Mouse (Mus musculus) frontal cortex, postnatal 25 days (tissue): ENCODE data around the gene Psmb9.
"Not testable (repeated sequence)": the region's sequence is repeated elsewhere in the genome, so short reads cannot be mapped to it uniquely, and the experiment has no call there.

Source experiments
- DNase-seq, 2 experiments: peaks; one replicate each; pipeline ENCODE4 v3.0.0; 2022; ENCODE audit warnings: low spot score in 2 of 2

Gene Psmb9

DNA sequence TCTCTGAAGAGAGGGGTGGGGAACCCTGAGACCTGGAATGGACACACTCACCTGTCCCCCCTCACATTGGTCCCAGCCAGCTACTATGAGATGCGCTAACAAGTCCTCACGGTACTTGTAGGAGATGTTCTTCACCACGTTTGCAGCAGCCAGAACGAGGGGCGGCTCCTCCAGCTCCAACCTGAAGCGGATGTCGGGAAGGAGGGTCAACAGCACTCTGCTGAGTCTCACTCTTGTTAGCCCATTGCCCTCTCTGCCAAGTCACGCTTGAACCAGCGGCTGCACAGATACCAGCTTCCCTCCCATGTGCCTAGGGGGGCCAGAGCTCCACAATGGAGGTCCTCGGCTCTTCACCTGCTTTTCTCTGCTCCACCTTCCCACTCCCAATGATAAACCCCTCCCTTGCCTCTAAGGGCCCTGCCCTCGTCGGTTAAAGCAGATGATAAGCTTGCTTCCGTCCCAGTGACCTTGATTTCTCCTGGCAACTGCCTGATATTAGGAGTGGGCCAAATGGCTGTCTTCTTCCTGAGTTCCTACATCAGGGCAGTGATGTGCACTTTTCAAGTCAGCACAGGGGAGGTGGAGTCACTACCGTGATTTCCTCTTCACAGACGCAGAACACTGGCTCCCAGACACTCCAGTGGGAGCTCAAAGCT lies 3.9 kb downstream of the Psmb9 start:
- no peak for DNase-seq

DNA sequence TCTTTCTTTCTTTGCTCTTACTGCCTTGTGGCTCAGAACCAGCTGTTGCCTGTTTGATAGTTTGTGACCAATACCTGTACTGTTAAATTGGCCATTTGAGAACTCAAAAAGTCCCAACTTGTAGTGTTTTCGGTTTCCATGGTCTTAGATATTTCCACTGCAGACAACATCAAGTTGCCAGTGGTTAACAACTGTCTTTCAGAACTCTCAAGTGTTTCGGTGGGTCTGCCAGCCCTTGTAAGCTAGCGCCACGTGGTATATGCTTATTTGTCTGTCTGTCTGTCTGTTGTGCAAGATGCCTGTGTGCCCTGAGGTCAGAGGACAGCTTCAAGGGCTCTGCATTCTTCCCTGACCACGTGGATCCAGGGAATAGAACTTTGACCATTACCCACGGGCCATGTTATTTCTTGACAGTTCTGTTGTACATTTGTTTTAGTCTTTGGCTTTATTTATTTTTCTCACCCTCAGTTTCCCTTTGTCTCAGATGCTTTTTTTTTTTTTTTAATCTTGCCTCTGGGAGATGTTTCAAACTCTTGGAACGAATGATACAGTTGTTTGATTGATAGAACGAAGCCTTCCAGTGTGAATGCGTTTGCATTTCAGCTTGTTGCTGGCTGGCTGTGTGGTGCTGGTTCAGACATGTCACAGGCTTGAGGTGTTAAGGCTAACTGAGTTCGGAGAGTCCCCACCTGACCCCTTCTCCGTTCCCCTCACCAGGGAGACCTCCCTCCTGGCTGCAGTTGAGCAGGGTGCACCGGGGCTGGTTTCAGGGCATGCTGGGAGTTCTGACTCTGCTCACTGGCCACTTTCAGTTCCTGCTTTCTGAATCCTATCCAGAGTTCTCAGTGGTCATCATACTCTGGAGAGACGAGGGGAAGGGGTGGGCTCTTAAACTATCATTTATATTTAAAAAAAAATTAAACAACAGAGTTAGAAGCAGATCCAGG lies 7.4 kb downstream of the Psmb9 start:
- DNase-seq = no peak

GRCm38 (mm10) chr17:34179019-34179418 lies 8.5 kb downstream of the Psmb9 start:
- no peak for DNase-seq

- no peak for DNase-seq
Observed at GRCm38 (mm10) chr17:34177179-34177578, 10.4 kb downstream of the Psmb9 start.

GRCm38 (mm10) chr17:34174075-34174474 lies 13.5 kb downstream of the Psmb9 start:
- no peak for DNase-seq

GRCm38 (mm10) chr17:34172528-34172927 lies 15.0 kb downstream of the Psmb9 start:
- DNase-seq = no peak

DNA sequence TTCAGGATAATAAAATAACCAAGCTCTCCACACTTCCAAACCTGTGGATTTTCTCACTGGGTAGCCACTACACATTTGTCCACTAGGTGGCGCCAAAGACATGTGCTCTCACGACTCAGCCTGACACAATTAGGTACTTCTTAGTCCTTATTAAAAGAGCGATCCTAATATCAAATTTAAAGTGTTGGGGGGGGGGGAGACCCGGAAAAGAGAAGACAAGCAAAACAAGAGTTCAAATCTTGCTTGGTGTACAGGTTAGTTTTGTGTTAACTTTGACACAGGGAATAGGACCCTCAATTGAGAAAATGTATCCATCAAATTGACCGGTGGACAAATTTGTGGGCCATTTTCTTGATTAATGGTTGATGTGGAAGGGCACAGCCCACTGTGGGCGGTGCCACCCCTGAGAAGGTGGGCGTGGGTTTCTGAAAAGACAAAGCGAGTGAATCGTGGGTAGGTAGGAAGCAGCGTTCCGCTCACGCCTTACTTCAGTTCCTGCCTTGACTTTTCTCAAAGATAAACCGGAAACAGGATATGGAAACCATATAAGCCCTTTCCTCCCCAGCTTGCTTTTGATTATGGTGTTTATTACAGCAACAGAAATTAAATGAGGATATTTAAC lies 16.6 kb downstream of the Psmb9 start:
- DNase-seq = peak; percentile 78 to 82

DNA sequence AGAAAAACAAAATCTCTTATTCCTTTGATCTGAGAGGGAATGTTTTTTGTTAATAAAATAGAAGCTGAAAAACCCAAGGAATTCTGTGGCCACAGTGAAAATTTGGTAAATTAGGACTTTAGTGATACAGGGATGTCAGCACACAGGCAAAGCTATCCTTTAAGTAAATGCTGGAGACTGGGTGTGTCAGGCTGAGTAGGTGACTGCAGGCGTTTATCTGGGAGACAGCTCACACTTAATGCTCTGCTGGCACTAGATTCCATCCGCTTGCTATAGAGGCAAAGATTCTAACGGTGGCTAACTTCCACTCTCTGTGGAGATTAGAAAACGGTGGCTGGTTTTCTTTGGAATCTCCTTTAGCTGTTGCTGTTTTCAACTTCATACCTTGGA lies 17.1 kb downstream of the Psmb9 start:
- DNase-seq = no peak

DNA sequence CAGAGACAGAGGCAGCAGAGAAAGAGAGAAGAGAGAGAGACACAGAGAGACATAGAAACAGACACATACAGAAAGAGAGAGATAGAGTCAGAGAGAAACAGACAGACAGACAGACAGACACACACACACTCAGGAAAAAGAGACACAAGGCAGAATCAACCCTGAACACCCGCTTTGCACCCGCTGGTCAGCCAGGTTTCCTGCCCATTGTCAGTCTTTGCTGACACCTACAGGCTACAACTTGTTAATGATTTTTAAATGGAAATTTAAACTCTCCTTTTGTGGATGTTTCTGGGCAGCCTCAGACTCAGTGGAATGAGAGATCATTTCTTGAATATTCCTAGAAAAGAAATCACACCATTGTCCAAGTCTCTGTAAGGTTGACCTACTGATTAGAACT lies 18.3 kb downstream of the Psmb9 start:
- no peak for DNase-seq

GRCm38 (mm10) chr17:34165033-34165730 lies 22.4 kb downstream of the Psmb9 start:
- DNase-seq = no peak

- DNase-seq = no peak
Observed at GRCm38 (mm10) chr17:34164202-34164895, 23.2 kb downstream of the Psmb9 start.

DNA sequence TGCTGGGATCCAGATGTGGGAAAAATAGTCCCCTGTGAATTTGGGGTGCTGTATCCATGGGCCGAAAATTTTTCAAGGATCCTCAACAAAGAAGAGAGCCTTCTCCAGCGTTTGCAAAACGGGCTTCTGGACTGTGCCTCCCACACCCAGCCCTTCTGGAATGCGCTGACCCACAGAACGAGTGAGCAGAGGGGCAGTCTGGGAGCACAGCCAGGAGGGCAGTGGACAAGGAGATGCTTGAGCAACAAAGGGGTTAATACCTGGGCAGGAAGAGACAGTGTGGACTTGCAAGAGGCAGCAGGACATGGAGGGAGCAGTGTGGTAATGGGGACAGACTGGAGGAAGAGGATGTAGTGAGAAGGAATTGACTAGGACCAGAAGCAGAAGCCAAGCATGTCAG lies 32.0 kb downstream of the Psmb9 start:
- no peak for DNase-seq

GRCm38 (mm10) chr17:34152923-34153322 lies 34.6 kb downstream of the Psmb9 start, which contains the start of gene H2-DMb1:
Gene H2-DMb1 (plus strand): TSS chr17:34153072.
- no peak for DNase-seq

- DNase-seq = no peak
Observed at GRCm38 (mm10) chr17:34144960-34145371, 42.6 kb downstream of the Psmb9 start.

DNA sequence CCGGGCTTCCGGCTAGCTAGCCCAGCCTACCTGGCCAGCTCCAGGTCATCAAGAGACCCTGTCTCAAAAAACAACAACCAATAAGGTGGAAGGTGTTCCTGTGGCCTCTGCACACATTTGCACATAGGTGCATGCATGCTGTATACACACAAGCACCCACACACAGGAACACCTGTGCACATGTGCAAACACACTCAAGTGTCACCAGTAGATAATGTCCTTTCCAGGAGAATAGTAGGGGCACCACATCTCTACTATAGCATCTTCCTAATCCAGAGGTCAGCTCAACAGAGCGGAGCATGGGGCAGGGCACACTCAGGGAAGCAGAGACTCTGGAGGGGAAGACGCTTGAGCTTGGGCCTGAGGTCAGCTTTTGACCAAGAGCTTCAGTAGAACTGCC lies 43.3 kb downstream of the Psmb9 start:
- not testable (repeated sequence) for DNase-seq

- DNase-seq = no peak
Observed at GRCm38 (mm10) chr17:34143461-34143860, 44.1 kb downstream of the Psmb9 start.

DNA sequence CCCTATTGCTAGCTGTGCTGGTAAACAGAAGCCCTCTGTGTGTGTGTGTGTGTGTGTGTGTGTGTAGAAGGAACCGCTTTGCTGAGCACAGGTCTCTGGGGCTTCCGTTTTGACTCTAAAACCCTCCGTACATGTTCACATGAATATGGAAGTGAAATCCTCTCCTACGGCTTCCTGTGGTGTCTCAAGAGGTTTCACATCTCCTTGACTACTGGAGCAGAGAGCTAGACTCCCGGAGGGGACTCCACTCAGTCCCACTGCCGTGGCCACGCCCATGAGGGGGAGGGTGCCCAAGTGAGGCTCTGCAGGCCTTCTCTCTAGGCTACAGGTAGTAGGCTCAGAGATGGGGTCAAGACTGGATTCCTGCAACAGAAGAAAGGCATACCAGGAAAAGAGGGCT lies 44.5 kb downstream of the Psmb9 start, which contains the start of gene H2-DMb2:
Gene H2-DMb2, plus strand, starts transcription at position 275 of the 400 bp plus-strand sequence.
- no peak for DNase-seq

DNA sequence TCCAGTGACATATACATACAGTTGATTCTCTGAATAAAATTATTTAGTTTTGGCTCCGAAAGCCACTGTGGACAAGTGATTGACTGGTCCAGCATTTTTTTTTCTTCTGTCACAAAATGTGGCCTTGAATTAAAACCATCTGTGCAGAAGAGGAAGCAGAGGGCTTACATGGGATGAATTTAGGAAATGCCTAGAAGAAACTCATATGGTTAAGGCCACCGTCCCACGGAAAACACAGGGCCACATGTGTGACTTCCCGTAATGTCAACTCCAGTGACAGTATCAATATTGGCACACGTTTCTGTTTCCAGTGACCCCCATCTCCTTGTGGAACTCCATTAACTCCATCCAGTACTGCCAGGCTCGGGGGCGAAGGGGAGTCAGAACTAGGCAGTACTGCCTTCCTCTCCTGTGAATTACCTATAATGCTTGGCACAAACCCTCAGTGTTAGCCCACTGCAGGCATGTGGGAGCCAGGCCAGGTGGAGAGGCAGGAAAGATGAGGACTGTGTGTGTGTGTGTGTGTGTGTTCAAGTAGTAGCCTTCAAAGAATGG lies 45.0 kb downstream of the Psmb9 start:
- DNase-seq = no peak

DNA sequence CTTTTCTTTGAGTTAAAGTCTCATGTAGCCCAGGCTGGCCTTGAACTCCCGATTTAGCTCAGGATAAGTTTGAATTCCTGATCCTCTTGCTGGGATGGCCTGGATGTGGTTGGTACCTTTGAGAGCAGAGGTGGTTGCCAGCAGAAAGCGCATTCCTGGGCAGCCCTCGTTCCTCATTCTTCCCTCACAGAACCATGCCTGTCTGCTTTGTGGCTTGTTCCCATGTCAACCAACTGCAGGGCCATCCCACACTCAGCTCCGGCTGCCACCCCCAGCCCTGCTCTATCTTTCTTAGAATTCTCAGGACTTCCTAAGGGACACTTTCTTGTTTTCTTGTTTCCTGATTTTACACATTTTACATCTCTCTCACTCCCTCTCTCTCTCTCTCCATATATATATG lies 46.1 kb downstream of the Psmb9 start:
- no peak for DNase-seq

- DNase-seq = no peak
Observed at GRCm38 (mm10) chr17:34140240-34140639, 47.3 kb downstream of the Psmb9 start.

- DNase-seq = no peak
Observed at GRCm38 (mm10) chr17:34139416-34139815, 48.1 kb downstream of the Psmb9 start.
